Mouse (Mus musculus): ENCODE measurements at regions not wholly inside any gene's neighbourhood (a gene's known extent, or its start where the extent isn't known, plus 50 kb on each side); places are given as distances from the start of the nearest gene placed in this dataset.

DNA sequence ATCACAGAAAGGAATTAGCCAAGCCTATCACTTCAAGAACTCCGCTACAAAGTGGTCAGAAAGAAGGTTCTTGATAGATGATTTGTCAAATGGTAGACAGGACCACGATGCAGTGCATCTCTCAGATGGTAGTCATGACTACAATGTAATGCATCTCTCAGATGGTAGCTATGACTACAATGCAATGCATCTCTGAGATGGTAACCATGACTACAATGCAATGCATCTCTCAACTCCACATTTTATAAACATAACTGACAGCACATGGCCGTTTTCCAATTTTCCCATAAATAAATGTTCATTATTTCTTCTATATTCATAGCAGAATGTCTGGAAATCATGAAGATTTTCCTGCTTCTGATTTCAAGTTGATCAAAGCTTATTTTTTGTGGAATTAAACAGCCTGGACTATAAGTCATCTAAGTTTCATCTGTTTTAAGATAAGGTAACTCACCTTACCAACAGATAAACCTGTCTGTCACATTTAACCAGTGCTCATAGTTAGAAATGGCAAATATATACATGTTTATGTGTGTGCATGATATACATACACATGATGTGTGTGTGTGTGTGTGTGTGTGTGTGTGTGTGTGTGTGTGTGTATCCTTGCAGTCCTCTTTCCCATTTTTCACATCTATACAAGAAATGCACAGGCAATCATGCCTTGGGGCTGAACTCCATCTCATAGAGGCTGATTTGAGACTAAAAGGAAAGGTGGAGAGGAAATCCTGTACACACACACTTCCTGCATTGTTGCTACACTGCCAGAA lies 122.4 kb downstream of the Phf3 start:
- H3K9ac ChIP-seq (ENCODE audit: low read depth, low read length): no peak overlapping the region
- TF ChIP-seq CTCF (IDR thresholded peaks at IDR 0.05; ENCODE audit: low read depth): no peak
- H3K4me2 ChIP-seq (replicated peaks; ENCODE audit: low read depth): no peak overlapping the region
- H3K9me3 ChIP-seq (ENCODE audit: control insufficient read depth): no peaks in the 10 kb centered on the region
- no peak overlapping the region for H3K4me3 ChIP-seq (ENCODE audit: low read depth, low read length)
- no peaks in the 10 kb centered on the region for H3K27me3 ChIP-seq (replicated peaks; ENCODE audit: control insufficient read depth, insufficient read depth, low read length)
- H3K36me3 ChIP-seq (ENCODE audit: control insufficient read depth, insufficient read depth): no peaks in the 10 kb centered on the region
- H3K27ac ChIP-seq (ENCODE audit: low read depth, low read length): no peak overlapping the region
- 45% methylated on average over 3 of the region's 3 CpGs for WGBS
- ATAC-seq: no peak
- no peaks in the 10 kb centered on the region for H3K4me1 ChIP-seq (replicated peaks; ENCODE audit: control insufficient read depth, insufficient read depth, low read length)

GRCm38 (mm10) chr1:30741955-30742354 lies 131.8 kb downstream of the Phf3 start:
- Histone ChIP-seq H3K9me3 (ENCODE audit: control insufficient read depth) (no peaks in the 10 kb centered on the region), H3K4me3 (ENCODE audit: low read depth, low read length) (no peak overlapping the region), H3K4me2 (replicated peaks; ENCODE audit: low read depth) (no peak overlapping the region), H3K36me3 (ENCODE audit: control insufficient read depth, insufficient read depth) (no peaks in the 10 kb centered on the region), H3K4me1 (replicated peaks; ENCODE audit: control insufficient read depth, insufficient read depth, low read length) (no peaks in the 10 kb centered on the region), H3K27me3 (replicated peaks; ENCODE audit: control insufficient read depth, insufficient read depth, low read length) (no peaks in the 10 kb centered on the region), H3K27ac (ENCODE audit: low read depth, low read length) (no peak overlapping the region), H3K9ac (ENCODE audit: low read depth, low read length) (no peak overlapping the region)
- TF ChIP-seq CTCF (IDR thresholded peaks at IDR 0.05; ENCODE audit: low read depth): no peak
- no peak for ATAC-seq

- no peak for ATAC-seq
- WGBS: 61% methylated on average over 3 of the region's 3 CpGs
- H3K9me3 ChIP-seq (ENCODE audit: control insufficient read depth): no peaks in the 10 kb centered on the region
- H3K27ac ChIP-seq (ENCODE audit: low read depth, low read length): no peak overlapping the region
- H3K4me2 ChIP-seq (replicated peaks; ENCODE audit: low read depth): no peak overlapping the region
- H3K9ac ChIP-seq (ENCODE audit: low read depth, low read length): no peak overlapping the region
- no peaks in the 10 kb centered on the region for H3K36me3 ChIP-seq (ENCODE audit: control insufficient read depth, insufficient read depth)
- peak; percentile 69 for TF ChIP-seq CTCF (IDR thresholded peaks at IDR 0.05; ENCODE audit: low read depth)
- no peaks in the 10 kb centered on the region for H3K27me3 ChIP-seq (replicated peaks; ENCODE audit: control insufficient read depth, insufficient read depth, low read length)
- no peaks in the 10 kb centered on the region for H3K4me1 ChIP-seq (replicated peaks; ENCODE audit: control insufficient read depth, insufficient read depth, low read length)
- no peak overlapping the region for H3K4me3 ChIP-seq (ENCODE audit: low read depth, low read length)
Observed at GRCm38 (mm10) chr1:30740831-30741230, 132.9 kb downstream of the Phf3 start.

GRCm38 (mm10) chr1:30721519-30721918 lies 152.2 kb downstream of the Phf3 start:
- Histone ChIP-seq H3K4me3 (ENCODE audit: low read depth, low read length) (no peak overlapping the region), H3K4me2 (replicated peaks; ENCODE audit: low read depth) (no peak overlapping the region), H3K9me3 (ENCODE audit: control insufficient read depth) (no peaks in the 10 kb centered on the region), H3K27ac (ENCODE audit: low read depth, low read length) (no peak overlapping the region), H3K9ac (ENCODE audit: low read depth, low read length) (no peak overlapping the region), H3K4me1 (replicated peaks; ENCODE audit: control insufficient read depth, insufficient read depth, low read length) (no peaks in the 10 kb centered on the region), H3K36me3 (ENCODE audit: control insufficient read depth, insufficient read depth) (no peaks in the 10 kb centered on the region), H3K27me3 (replicated peaks; ENCODE audit: control insufficient read depth, insufficient read depth, low read length) (no peaks in the 10 kb centered on the region)
- no peak for TF ChIP-seq CTCF (IDR thresholded peaks at IDR 0.05; ENCODE audit: low read depth)
- 75% methylated on average over 2 of the region's 2 CpGs for WGBS
- no peak for ATAC-seq

DNA sequence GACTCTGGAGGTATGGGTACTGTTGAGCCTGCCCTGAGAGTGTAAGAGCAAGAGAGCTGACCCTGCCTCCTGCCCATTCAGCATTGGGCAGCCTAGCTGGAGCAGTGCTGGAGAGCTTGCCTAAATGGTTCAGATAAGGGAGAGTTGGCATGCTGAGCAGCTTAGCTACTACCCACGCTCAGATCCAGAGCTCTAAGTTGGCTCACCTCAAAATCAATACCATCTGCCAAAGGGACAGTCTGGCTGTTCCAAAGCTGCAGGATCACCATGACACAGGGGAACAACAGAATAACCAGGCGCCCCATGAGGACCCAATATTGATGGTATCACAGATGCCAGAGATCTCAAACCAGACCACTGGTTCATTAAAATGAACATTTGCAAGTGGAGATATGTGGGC lies 152.9 kb downstream of the Phf3 start:
- ATAC-seq: no peak
- Histone ChIP-seq H3K9me3 (ENCODE audit: control insufficient read depth) (no peaks in the 10 kb centered on the region), H3K4me1 (replicated peaks; ENCODE audit: control insufficient read depth, insufficient read depth, low read length) (no peaks in the 10 kb centered on the region), H3K36me3 (ENCODE audit: control insufficient read depth, insufficient read depth) (no peaks in the 10 kb centered on the region), H3K4me2 (replicated peaks; ENCODE audit: low read depth) (no peak overlapping the region), H3K27me3 (replicated peaks; ENCODE audit: control insufficient read depth, insufficient read depth, low read length) (no peaks in the 10 kb centered on the region), H3K9ac (ENCODE audit: low read depth, low read length) (no peak overlapping the region), H3K27ac (ENCODE audit: low read depth, low read length) (no peak overlapping the region), H3K4me3 (ENCODE audit: low read depth, low read length) (no peak overlapping the region)
- no peak for TF ChIP-seq CTCF (IDR thresholded peaks at IDR 0.05; ENCODE audit: low read depth)
- 82% methylated on average over 2 of the region's 2 CpGs for WGBS

- no peaks in the 10 kb centered on the region for H3K9me3 ChIP-seq (ENCODE audit: control insufficient read depth)
- H3K4me3 ChIP-seq (ENCODE audit: low read depth, low read length): no peak overlapping the region
- ATAC-seq: no peak
- H3K27ac ChIP-seq (ENCODE audit: low read depth, low read length): no peak overlapping the region
- no peak overlapping the region for H3K4me2 ChIP-seq (replicated peaks; ENCODE audit: low read depth)
- WGBS: 18% methylated on average over 5 of the region's 5 CpGs
- no peak overlapping the region for H3K9ac ChIP-seq (ENCODE audit: low read depth, low read length)
- no peak for TF ChIP-seq CTCF (IDR thresholded peaks at IDR 0.05; ENCODE audit: low read depth)
- no peaks in the 10 kb centered on the region for H3K27me3 ChIP-seq (replicated peaks; ENCODE audit: control insufficient read depth, insufficient read depth, low read length)
- H3K4me1 ChIP-seq (replicated peaks; ENCODE audit: control insufficient read depth, insufficient read depth, low read length): no peaks in the 10 kb centered on the region
- H3K36me3 ChIP-seq (ENCODE audit: control insufficient read depth, insufficient read depth): no peaks in the 10 kb centered on the region
Observed at GRCm38 (mm10) chr1:30718578-30718977, 155.1 kb downstream of the Phf3 start.
